Mouse (Mus musculus) C2C12 (cell line): ENCODE measurements at regions not wholly inside any gene's neighbourhood (a gene's known extent, or its start where the extent isn't known, plus 50 kb on each side); places are given as distances from the start of the nearest gene placed in this dataset.

Experiments
- CTCF ChIP-seq: IDR thresholded peaks from one replicate; pipeline ENCODE4 v1.5.1; 2011; ENCODE audit not compliant: control insufficient read depth, insufficient read depth, insufficient read length
- MYOD1 ChIP-seq: IDR thresholded peaks from one replicate; pipeline ENCODE4 v1.6.1; 2011; ENCODE audit warnings: low read depth; ENCODE audit not compliant: control insufficient read depth, insufficient read length
- MYOG ChIP-seq: IDR thresholded peaks from one replicate; pipeline ENCODE4 v1.6.1; 2011; ENCODE audit not compliant: control insufficient read depth, insufficient read length; ENCODE audit errors: extremely low read depth
- USF1 ChIP-seq: IDR thresholded peaks from one replicate; pipeline ENCODE4 v1.6.1; 2011; ENCODE audit warnings: low read depth, mild to moderate bottlenecking, control low read depth, moderate library complexity

DNA sequence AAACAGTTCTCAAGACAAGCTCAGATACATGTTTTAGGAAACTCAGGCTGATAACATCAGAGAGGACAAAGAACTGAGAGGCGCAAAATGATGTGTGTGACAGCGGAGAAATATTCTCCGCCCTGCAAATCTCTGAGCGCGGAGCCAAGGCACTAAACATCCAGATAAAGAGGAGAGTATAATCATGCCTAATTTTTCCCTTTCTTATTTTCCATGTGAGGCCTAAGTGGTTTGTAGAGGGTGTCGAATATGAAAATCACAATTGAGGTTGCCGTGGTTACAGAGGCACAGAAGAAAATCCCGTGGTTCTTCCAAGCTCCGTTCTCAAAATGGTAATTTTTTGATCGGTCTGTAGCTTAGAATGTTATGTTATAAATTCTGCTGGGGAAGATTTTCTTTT is 272.6 kb upstream of the Syt1 start:
- TF ChIP-seq MYOG (no peak), CTCF (no peak), USF1 (no peak), MYOD1 (no peak)
